Mouse (Mus musculus) retina, postnatal 7 days (tissue): Measurements from ENCODE around the gene Eif3l.

Experiments
- DNase-seq: peaks from one replicate; pipeline ENCODE4 v3.0.0-alpha.2; 2012; ENCODE audit warnings: low read depth, low spot score

Eif3l gene

DNA sequence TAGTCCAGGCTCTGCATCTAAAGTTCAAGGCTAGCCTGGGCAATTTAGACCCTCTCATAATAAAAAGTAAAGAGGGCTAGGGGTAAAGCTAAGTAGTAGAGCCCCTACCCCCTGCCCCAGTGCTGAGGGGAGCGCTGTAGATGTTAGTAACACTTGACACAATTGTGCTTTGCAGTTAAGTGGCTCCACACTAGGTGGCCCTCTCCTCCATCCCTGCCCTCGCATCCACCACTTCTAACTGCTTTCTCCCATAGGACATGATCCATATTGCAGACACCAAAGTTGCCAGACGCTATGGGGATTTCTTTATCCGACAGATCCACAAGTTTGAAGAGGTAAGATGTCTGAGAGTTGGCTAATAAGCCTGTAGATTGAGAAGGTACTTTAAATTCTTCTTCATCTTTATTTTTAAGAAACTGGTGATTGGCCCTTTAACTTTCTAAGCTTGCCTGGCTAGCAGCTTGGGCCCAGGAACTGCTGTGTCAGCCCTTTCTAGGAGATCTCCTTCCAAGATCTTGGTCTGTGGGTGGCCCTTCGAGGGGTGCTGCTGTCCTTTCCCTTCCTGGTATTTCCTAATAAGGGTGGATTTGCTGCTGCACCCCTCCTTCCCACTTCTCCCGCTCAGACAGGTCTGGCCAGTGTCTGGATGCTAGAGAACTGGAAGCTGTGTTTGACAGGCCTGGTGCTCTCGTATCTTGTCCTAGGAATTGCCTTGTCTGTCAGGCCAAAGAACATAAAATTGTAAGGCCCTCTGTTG, 18.3 kb downstream of the Eif3l start:
- DNase-seq, result no peak

DNA sequence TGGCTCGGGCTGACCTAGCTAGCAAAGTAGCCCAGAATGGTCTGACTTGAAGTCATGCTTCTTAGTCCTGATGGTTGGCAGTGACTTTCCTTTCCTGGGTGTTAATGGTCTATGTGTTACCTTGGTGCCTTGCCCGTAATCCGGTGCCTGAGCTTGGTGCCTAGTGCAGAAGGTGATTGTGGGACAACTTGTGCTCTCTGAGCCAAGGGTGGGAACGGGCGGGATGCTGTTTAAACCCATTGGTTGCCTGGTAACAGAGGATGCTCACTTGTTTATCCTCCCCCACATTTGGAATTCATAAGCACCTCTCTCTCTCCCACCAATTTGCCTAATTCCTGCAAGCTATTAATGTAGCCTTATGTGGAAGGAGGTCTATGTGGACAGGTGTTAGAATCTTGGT, 20.5 kb downstream of the Eif3l start:
- no peak for DNase-seq

DNA sequence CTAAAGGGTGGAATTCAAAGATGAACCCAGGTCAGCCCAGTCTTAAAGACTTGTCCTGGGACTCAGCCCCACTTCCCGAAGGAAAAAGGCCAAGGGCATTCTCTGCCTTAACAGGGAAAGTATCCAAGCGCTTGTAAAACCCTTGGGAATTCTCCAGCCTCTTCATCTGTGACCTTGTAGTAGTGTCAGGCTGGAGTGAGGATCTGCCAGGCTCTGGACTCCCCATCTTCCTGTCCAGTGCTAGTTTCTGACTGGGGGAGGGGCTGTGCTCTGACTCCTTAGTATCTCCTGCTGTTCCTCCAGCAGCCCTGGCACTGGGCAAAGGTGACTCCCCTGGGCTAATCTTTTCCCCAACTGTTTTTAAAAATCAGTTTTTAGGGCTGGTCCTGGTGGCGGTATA, 21.6 kb downstream of the Eif3l start:
- no peak for DNase-seq

DNA sequence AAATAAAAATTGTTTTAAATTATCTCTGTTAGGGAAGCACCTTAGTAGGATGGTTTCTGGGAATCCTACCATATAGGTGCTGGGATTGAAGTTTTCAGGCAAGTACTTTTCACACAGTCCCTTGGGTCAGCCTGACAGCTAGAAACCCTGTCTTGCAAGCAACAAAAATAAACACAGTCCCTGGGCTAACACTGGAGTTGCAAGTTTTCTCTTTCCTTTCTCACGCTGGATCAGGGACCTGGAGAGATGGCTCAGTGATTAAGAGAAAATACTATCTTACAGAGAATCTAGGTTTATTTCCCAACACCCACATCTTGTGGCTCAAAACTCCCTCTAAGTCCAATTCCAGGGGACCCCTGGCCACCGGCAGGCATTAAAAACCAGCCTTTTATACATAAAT, 22.2 kb downstream of the Eif3l start:
- no peak for DNase-seq

DNA sequence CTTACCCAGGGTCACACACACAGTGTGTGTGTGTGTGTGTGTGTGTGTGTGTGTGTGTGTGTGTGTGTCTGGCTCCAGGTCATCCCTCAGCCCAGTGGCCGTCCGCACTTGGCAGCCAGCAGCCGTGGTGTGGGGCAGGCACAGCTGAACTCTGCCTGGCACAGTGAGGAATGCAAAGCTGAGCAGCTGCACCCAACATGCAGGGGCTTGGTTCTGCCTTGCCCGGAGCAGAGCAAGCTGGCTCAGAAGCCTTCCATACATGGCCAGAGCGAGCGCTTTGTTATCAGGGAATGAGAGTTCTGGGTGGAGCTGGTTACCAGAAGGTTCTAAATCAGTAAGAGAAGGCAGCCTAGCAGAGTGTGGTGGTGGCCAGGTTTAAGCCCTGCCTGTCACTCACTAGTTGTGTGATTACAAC, 22.6 kb downstream of the Eif3l start:
- no peak for DNase-seq

DNA sequence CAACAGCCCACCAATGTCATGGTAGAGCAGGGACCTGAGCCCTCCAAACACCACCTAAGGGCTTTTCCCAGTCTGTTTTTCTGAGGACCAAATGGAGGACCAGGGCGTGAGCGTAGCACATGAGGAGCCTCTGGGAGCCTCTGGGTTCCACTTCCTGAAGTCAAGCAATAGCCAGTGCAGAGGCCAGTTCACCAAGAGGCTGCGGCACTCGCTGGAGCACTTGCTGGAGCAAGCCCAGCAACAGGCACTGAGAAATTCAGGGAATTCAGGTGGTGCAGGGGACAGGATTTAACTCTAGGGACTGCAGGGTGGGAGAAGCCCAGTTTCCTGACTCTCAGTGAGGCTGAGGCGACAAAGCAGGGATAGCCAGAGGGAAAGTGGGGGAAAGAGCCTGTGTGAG, 23.2 kb downstream of the Eif3l start:
- DNase-seq, result no peak

DNA sequence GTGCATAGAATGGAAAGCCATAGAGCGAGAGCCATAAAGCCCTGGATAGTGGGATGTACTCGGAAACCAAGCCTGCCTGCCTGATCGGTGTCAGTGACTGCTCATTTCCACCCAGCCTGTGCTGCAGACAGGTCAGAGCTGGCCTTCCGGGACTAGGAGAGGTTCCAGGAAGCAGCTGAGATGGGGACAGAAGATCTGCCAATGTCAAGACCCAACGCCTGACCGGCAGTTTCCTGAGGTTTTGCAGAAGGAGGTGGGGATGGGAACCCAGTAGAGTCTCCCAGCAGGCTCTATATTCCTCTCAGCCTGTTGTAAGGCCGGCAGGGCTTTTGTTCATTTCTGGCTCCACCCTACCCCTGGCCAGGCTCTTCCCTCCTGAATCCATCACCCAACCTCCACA, 23.9 kb downstream of the Eif3l start:
- DNase-seq, result no peak

DNA sequence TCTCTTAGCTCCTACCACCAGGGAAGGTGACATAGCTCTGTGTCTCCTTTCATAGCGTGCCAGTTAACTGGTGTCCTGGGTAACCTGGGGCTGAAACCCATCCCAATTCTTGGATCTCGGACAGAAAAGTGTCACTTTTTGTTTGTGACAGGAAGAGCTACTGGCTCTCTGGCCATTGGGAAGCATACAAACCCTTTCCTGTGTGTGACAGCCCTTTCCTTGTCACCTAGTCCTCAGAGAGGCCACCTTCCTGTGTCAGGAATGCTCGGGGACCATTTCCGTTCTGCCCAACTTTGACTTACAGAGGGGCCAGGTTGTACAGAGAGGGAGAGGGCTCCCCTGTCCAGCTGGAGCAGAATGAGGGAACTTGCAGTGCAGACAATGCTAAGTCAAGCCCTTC, 24.5 kb downstream of the Eif3l start:
- no peak for DNase-seq

DNA sequence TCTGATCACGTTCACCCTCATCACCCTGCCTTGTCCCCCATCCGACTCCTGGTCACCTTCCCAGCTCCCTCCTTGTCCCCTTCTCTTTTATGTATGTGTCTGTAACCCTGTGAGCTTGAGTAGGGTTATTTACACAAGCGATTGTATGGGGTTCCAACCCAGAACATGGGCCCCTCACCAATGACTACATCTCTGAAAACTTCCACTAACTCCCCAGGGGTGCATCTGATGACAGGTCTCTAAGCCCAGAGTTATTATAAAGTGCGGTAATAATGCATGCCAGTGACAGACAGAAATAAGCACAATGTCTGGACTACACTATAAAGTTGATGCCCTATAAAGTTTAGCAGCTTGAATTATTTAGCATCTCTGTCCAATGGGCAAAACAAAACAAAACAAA, 25.4 kb downstream of the Eif3l start:
- no peak for DNase-seq

DNA sequence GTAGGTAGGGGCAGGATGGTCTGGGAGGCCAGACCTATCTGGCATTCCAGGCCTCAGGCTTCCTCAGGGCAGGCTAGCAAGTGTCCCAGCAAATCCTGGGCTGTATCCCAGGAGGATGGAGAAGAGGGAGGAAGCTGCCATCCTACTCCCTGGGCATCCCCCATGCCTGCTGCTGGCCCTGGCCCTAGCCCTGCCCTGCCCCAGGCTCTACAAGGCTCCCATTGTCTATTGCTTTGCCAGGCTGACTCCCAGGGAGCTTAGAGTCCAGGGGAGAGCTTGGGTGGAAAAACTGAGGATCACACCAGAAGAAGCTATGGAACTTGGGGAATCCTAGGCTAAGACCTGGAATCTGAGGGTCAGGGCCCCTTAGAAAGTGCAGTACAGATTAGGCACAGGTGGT, 26.6 kb downstream of the Eif3l start:
- no peak for DNase-seq

DNA sequence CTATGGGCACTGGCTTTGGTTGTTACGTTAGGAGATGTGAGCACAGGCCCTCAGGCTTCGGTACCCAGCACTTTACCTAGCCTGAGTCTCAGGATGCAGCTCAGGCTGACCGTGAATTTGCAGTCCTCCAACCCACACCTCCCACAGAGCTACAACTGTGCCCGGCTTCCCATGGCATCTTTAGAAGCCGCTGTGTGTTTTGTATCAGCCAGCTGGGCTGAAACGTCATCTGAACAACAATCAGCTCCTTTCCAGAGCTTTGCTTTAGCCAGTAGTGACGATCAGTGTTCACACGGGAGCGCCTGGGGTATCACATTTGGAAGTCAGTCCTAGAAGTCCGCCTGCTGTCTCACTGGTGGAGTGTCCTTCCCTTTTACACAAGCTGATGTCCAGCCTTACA, 28.3 kb downstream of the Eif3l start:
- no peak for DNase-seq

DNA sequence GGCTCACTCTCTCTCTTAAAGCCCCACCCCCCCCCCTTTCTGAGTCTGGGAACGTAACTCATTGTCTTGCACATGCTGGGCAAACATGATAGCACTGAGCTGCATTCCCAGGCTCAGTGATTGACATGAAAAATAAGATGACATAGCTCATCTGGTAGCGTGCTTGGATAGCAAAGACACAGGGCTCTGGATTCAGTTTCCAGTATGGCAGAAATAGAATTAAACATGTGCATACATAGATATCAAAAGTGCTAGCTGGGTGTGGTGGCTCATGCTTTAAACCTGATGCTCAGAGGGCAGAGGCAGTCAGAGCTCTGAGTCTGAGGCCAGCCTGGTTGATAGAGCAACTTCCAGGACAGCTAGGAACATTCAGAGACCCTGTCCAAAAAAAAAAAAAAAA, 30.8 kb downstream of the Eif3l start:
- no peak for DNase-seq

DNA sequence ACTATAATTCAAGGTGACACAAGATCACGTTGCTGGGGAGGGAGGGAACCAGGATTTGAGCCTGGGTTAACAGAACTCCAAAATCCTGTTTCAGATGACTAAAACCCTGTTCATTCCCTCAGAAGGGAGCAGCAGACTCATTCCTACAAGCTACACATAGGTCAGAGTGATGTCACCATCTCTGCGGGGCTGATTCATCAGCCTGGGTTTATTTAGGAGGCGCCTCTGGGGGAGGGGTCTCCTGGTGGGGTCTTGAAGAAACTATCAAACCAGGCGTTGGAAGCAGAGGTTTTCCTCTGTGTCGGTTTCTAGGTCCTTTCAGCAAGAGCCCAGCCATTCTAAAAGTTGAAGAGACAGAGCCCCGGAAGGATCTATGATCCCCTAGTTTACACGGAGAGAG, 33.0 kb downstream of the Eif3l start:
- DNase-seq, result no peak

DNA sequence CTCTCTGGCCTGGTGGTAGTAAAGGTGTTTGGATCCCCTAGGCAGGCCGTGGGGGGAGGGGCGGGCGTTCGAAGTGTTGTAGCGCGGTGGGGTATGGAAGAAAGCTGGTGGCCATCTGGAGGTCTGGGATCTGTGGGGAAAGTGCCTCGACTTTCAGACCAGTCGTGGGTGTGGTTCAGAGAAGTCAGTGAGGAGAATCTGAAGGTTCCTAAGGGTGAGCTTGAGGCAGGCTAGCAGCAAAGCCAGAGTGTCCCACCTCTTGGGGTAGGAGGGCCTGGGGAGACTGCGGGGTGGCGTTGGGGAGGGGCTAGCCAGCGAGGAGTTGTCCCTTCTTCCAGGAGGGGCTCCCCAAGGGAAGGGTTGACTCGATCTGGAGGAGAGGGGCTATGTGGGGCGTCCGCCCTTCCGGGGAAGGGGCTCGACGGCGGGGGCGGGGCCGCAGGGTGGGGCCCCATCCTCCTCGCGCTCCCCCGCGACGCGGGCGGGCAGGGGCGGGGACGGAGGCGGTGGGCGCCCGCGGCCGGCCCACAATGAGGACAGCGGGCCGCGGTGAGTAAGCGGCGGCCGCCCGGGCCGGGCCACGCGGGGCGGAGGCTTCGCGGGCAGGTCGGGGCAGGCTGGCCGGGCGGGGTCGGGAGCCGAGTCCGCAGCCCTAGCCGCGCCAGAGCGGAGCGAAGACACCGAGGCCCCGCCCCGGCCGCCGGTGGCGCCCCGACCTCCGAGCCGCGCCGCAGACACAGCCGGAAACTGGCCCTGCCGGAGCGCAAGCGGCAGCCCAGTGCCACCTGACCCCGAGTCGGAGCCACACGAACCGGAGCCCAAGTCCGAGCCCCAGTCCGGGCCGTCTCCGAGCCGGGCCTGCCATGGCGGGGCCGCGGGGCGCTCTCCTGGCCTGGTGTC, 33.7 kb downstream of the Eif3l start, which contains the start of gene Micall1:
Gene Micall1, plus strand, starts transcription at position 478 of the 900 bp plus-strand sequence.
- DNase-seq, result no peak

DNA sequence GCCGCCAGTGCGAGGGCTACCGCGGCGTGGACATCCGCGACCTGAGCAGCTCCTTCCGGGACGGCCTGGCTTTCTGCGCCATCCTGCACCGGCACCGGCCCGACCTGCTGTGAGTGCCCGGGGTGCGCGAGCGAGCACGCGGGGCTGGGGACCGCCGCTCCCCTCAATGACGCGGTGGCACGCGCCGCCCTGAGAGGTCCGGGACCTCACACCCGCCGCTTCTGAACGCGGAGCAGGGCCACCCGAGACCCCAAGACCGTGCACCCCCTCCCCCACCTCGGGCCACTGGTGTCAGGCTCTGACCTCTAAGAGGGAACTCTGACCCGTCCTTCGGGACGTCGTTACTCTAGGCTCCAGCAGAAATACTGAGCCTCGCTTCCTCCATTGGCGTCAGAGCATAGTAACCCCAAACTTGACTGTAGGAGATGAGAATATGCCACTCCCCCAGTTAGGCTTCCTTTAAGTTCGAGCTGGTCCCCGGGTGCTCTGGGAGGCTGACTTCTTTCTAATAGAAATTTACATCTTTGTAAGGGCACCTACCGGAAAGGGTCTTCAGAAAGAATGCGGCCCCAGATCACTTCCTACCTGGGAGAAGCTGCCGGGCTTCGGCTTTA, 34.4 kb downstream of the Eif3l start:
- no peak for DNase-seq

DNA sequence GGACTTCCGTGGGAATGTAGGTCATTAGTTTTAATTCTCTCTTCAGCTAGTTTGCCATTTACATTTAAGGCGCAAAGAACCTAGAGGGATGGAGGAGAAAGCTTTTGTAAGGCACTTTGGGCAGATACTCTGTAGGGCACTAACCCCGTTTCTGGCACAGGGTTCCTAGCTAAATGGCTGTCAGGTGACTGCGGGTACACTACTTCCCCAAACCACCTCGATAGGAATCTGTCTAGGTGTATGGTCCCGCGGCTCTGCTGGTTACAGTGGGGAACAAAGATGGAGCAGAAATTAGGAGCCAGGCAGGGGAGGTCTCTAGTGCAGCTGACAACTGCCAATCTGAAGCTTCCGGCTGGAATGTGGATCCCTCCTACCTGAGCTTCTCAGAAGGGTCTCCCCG, 35.1 kb downstream of the Eif3l start:
- no peak for DNase-seq

DNA sequence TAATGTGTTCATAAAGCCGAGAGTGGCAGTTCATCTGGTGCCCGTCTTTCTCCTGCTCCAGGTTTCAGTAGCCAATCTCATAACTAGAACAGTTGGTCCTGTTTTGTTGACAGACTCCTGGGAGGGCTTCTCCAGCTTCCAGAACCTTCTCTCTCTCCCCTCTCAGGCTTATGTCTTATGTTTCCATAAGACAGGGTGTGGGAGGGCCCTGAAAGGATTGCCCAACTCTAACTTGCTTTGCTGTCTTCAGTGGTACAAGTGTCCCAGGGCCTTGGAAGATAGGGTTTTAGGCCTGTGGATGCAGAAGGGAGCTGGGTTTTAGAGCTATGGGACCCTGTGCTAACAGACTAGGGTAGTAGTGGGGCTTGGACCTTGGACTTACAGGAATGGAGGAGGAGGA, 35.5 kb downstream of the Eif3l start:
- no peak for DNase-seq

DNA sequence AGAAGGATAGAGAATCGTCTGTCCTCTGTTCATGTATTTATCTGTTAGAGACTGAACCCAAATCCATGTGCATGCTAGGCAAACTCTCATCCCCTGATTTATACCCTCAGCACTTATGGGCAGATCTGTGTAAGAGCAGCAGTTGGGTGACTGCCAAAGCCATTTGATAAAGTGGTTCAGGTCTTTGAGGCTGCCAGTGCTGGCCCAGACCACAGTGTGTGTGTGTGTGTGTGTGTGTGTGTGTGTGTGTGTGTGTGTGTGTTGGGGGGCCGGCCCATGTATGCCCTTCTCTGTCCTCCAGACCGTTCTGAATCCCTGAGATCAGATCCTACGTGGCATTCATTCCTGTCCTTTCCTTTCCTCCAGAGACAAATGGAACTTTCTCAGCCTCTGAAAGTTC, 36.8 kb downstream of the Eif3l start:
- DNase-seq, result no peak

DNA sequence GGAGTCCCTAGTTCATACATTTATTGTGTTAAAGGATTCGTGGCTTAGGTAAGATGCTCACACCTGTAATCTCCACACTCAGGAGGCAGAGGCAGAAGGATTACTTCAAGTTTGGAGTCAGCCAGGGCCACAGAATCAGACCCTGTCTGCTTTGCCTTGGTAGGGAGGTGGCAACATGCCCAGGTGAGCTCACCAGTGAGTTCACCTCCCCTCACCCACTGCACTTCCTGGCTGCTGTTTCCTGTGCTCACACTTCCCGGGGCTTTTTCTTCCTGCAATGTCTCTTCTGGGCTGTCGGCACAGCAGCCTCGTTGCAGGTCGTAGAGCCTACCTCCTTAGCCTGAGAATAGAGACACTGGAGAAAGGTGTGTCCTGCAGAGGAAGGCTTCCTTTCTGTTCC, 40.3 kb downstream of the Eif3l start:
- DNase-seq, result no peak

DNA sequence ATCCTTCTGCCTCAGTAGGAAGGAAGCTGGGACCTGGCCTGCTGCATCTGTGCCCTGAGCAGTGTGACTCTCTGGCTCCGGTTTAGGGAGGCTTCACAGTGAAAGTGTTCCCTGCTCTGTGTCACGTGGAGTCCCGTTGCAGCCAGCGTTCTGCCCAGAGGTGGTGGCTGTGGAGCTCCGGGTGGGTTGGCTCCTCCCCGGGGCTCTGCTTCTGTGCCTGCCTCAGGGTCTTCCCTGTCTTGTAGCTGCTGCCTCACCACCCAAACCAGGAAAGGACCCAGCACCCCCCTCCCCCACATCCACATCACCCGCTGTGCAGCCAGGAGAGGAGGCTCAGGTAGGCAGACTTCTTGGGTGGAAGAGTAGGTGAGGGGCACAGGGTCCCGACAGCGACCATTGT, 44.5 kb downstream of the Eif3l start:
- no peak for DNase-seq

DNA sequence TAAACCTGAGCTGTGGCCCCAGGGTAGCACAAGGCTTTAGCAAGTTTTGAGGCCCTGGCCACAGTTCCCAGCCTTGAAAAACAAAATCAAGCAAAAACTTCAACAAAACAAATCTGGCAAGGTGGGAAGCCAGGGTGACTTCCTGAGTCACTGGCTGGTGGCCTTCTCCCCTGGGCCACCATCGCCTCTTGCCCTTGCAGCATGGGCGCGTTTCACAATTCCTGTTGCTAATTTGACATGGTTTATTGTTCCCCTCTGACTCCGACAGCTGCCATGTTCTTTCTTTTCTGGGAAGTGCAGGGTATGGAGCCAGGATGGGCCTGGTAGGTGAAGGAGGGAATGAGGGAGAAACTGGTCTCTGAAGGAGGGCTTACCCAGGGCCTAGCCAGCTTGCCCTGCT, 47.1 kb downstream of the Eif3l start:
- DNase-seq, result no peak

DNA sequence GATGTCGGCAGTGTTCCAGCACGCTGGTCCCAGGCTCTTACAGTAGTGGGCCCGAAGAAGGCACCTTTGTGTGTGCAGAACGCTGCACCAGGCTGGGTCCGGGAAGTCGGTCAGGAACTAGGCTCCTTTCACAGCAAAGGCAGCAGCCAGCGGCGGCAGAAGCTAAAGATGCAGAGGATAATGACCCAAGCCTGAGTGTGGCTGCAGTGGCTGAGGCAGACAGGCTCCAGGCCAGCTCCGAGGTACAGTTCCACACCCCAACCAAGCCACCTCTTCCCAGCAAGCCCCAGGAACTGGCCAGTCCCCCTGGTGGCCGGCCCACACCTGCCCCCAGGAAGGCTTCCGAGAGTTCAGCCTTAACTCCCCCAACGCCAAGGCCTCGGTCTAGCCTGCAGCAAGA, 47.6 kb downstream of the Eif3l start:
- DNase-seq, result no peak

DNA sequence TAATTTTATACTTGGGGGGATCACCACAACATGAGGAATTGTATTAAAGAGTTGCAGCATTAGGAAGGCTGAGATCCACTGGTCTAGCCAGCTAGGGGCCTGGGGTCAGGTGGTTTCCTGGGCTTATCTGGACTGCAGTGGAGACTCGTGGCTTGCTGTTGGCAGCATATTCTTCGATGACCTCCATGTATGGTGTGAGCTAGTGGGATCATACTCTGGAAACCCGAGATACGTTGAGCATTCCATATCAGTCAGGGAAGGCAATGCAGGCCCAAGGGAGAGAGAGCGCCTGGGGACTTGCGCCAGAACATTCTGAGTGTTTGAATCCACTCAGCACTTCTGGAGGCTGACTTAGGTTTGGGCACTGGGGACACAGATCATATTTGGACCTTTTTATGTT, 48.8 kb downstream of the Eif3l start:
- DNase-seq, result no peak
